Mouse (Mus musculus) liver, embryonic 13.5 days (tissue): ENCODE measurements around the gene Samd4b. TPM values are rescaled to one million over a fixed set of nuclear protein-coding genes. Genes with fewer than 3 reads are reported as not detected.
A peak's percentile ranks its signal among the peaks of the same experiment; 100 is the strongest.

Source experiments
- ATAC-seq: fragments of 200-750 bp; cut with Nextera tagmentation; 2 replicates; pipeline ENCODE4 v1.8.0; 2017; ENCODE audit warnings: low read depth, mild to moderate bottlenecking, moderate number of reproducible peaks, moderate library complexity
- DNase-seq: peaks from one replicate; pipeline ENCODE4 v3.0.0; 2022
- H3K27ac ChIP-seq: fragments of 300-500 bp; sonication (generic); 2 replicates; pipeline ENCODE4 v1.5.1; 2015; ENCODE audit warnings: moderate library complexity, mild to moderate bottlenecking, inconsistent platforms
- H3K27me3 ChIP-seq: fragments of 300-500 bp; sonication (generic); 2 replicates; pipeline ENCODE4 v1.6.1; 2015; ENCODE audit warnings: mild to moderate bottlenecking, inconsistent platforms
- H3K36me3 ChIP-seq: fragments of 300-500 bp; sonication (generic); 2 replicates; pipeline ENCODE4 v1.6.1; 2015; ENCODE audit warnings: mild to moderate bottlenecking, inconsistent platforms
- H3K4me1 ChIP-seq: fragments of 300-500 bp; sonication (generic); replicated peaks from 2 replicates; pipeline ENCODE4 v1.6.1; 2015; ENCODE audit warnings: inconsistent platforms
- H3K4me2 ChIP-seq: fragments of 300-500 bp; sonication (generic); 2 replicates; pipeline ENCODE4 v1.6.1; 2015; ENCODE audit warnings: inconsistent platforms, mild to moderate bottlenecking, moderate library complexity
- H3K4me3 ChIP-seq: fragments of 300-500 bp; sonication (generic); replicated peaks from 2 replicates; pipeline ENCODE4 v1.5.1; 2015; ENCODE audit warnings: mild to moderate bottlenecking, inconsistent platforms
- H3K9ac ChIP-seq: fragments of 300-500 bp; sonication (generic); 2 replicates; pipeline ENCODE4 v1.6.1; 2015; ENCODE audit warnings: mild to moderate bottlenecking, inconsistent platforms
- H3K9me3 ChIP-seq: fragments of 300-500 bp; sonication (generic); replicated peaks from 2 replicates; pipeline ENCODE4 v1.6.1; 2016; ENCODE audit warnings: inconsistent platforms
- WGBS: fragments of 180-500 bp; shearing (Covaris S2); methylation state at CpG from one replicate; pipeline ENCODE4 v1.1.7; 2015; ENCODE audit not compliant: insufficient replicate concordance; 5-methylcytosine and 5-hydroxymethylcytosine counted together
- polyA plus RNA-seq: library from polyadenylated mRNA; unstranded; fragments of >200 nt; fragmentation: Nextera tagmentation; extraction: Ambion mirVana; gene quantifications from 2 replicates; pipeline ENCODE4 v1.2.1, GENCODE M21; 2015

Samd4b gene
- polyA plus RNA-seq, 1 experiment from 2014 or later, result 4.1 TPM

- Histone ChIP-seq H3K27ac (no peak overlapping the region), H3K4me1 (peaks cover 10% of the 10 kb centered on the region), H3K9me3 (no peaks in the 10 kb centered on the region), H3K4me2 (0 out of 2 replicates have a peak overlapping the region, but pooled peaks have one; percentile 19), H3K27me3 (peaks cover 25% of the 10 kb centered on the region), H3K36me3 (no peaks in the 10 kb centered on the region; the same call in 1 of the 2 replicates), H3K4me3 (no peak overlapping the region), H3K9ac (no peak overlapping the region)
- peak; percentile 43; the same call in 1 of the 2 replicates for ATAC-seq
- 44% methylated on average over 10 of the region's 10 CpGs for WGBS
- DNase-seq, result peak; percentile 34
These were observed 133.3 kb downstream of the Samd4b start for GRCm38 (mm10) chr7:28464416-28465212.

GRCm38 (mm10) chr7:28462769-28463168 is 135.2 kb downstream of the Samd4b start:
- peaks cover 10% of the 10 kb centered on the region for H3K4me1 ChIP-seq
- no peak overlapping the region for H3K27ac ChIP-seq
- 55% methylated on average over 2 of the region's 2 CpGs for WGBS
- H3K36me3 ChIP-seq, result peaks cover 4% of the 10 kb centered on the region; the same call in 1 of the 2 replicates
- no peaks in the 10 kb centered on the region for H3K9me3 ChIP-seq
- DNase-seq (no peak), ATAC-seq (no peak)
- H3K27me3 ChIP-seq, result peaks cover 17% of the 10 kb centered on the region
- H3K4me3 ChIP-seq, result no peak overlapping the region
- no peak overlapping the region for H3K4me2 ChIP-seq
- no peak overlapping the region for H3K9ac ChIP-seq

- 64% methylated on average over 5 of the region's 5 CpGs for WGBS
These were observed 137.6 kb downstream of the Samd4b start for GRCm38 (mm10) chr7:28460361-28460760.

GRCm38 (mm10) chr7:28452361-28453005 is 145.5 kb downstream of the Samd4b start:
- DNase-seq, result no peak
- Histone ChIP-seq H3K4me3 (peak overlapping the region; percentile 66), H3K9me3 (no peaks in the 10 kb centered on the region), H3K27me3 (peaks cover 21% of the 10 kb centered on the region), H3K9ac (peak overlapping the region; percentile 70), H3K36me3 (no peaks in the 10 kb centered on the region), H3K4me1 (peaks cover 10% of the 10 kb centered on the region), H3K4me2 (peak overlapping the region; percentile 89), H3K27ac (no peak overlapping the region)
- 6% methylated on average over 24 of the region's 24 CpGs for WGBS
- 0 out of 2 replicates have a peak, but pooled peaks have one; percentile 20 for ATAC-seq

More at GRCm38 (mm10) chr7:28460361-28460760, 137.6 kb downstream of the Samd4b start:
- ATAC-seq (no peak), DNase-seq (no peak)
- Histone ChIP-seq H3K4me2 (no peak overlapping the region), H3K36me3 (peaks cover 4% of the 10 kb centered on the region; the same call in 1 of the 2 replicates), H3K4me1 (no peaks in the 10 kb centered on the region; the same call in 1 of the 2 replicates), H3K27ac (no peak overlapping the region), H3K27me3 (no peaks in the 10 kb centered on the region), H3K9me3 (no peaks in the 10 kb centered on the region), H3K9ac (no peak overlapping the region), H3K4me3 (no peak overlapping the region)

GRCm38 (mm10) chr7:28451531-28452360 is 146.2 kb downstream of the Samd4b start, which contains the start of gene Lrfn1:
TSS of gene Lrfn1 (plus strand) at chr7:28451980.
- H3K27ac ChIP-seq, result no peak within 1 kb of the TSS
- H3K9me3 ChIP-seq, result no peaks in the 10 kb centered on the region
- ATAC-seq (peak; percentile 36; the same call in 1 of the 2 replicates), DNase-seq (no peak)
- peak within 1 kb of the TSS; percentile 70 for H3K9ac ChIP-seq
- peak within 1 kb of the TSS; percentile 66 for H3K4me3 ChIP-seq
- peak within 1 kb of the TSS; percentile 89 for H3K4me2 ChIP-seq
- 1% methylated on average over 39 of the region's 97 CpGs for WGBS
- no peaks in the 10 kb centered on the region for H3K36me3 ChIP-seq
- peaks cover 21% of the 10 kb centered on the region for H3K27me3 ChIP-seq
- H3K4me1 ChIP-seq, result peaks cover 15% of the 10 kb centered on the region

- DNase-seq (no peak), ATAC-seq (no peak)
- H3K9ac ChIP-seq, result no peak overlapping the region
- H3K9me3 ChIP-seq, result no peaks in the 10 kb centered on the region
- no peak overlapping the region for H3K27ac ChIP-seq
- peaks cover 20% of the 10 kb centered on the region for H3K27me3 ChIP-seq
- WGBS, result 65% methylated on average over 13 of the region's 13 CpGs
- H3K4me2 ChIP-seq, result no peak overlapping the region
- H3K36me3 ChIP-seq, result no peaks in the 10 kb centered on the region
- H3K4me3 ChIP-seq, result no peak overlapping the region
- H3K4me1 ChIP-seq, result peaks cover 15% of the 10 kb centered on the region
These were observed 149.8 kb downstream of the Samd4b start for GRCm38 (mm10) chr7:28447865-28448820.

GRCm38 (mm10) chr7:28447101-28447830 is 150.7 kb downstream of the Samd4b start:
- WGBS, result 52% methylated on average over 12 of the region's 12 CpGs
- DNase-seq (no peak), ATAC-seq (no peak)
- Histone ChIP-seq H3K4me1 (peaks cover 17% of the 10 kb centered on the region), H3K4me2 (no peak overlapping the region), H3K9me3 (no peaks in the 10 kb centered on the region), H3K4me3 (no peak overlapping the region), H3K27me3 (peaks cover 17% of the 10 kb centered on the region), H3K27ac (no peak overlapping the region), H3K9ac (no peak overlapping the region), H3K36me3 (no peaks in the 10 kb centered on the region)

- no peak overlapping the region for H3K27ac ChIP-seq
- H3K4me2 ChIP-seq, result no peak overlapping the region
- no peak for ATAC-seq
- no peaks in the 10 kb centered on the region for H3K9me3 ChIP-seq
- no peak overlapping the region for H3K4me3 ChIP-seq
- peak; percentile 50 for DNase-seq
- H3K9ac ChIP-seq, result no peak overlapping the region
- 20% methylated on average over 12 of the region's 12 CpGs for WGBS
- no peaks in the 10 kb centered on the region for H3K36me3 ChIP-seq
- peaks cover 17% of the 10 kb centered on the region for H3K4me1 ChIP-seq
- peaks cover 8% of the 10 kb centered on the region for H3K27me3 ChIP-seq
These were observed 151.5 kb downstream of the Samd4b start for GRCm38 (mm10) chr7:28446446-28446845.

- Histone ChIP-seq H3K9ac (no peak overlapping the region), H3K4me1 (peaks cover 22% of the 10 kb centered on the region), H3K4me3 (no peak overlapping the region), H3K9me3 (no peaks in the 10 kb centered on the region), H3K36me3 (no peaks in the 10 kb centered on the region), H3K27me3 (no peaks in the 10 kb centered on the region), H3K27ac (no peak overlapping the region), H3K4me2 (no peak overlapping the region)
- ATAC-seq, result no peak
- 65% methylated on average over 13 of the region's 13 CpGs for WGBS
- DNase-seq, result no peak
These were observed 153.5 kb downstream of the Samd4b start for GRCm38 (mm10) chr7:28444344-28444974.
